Mouse (Mus musculus) embryonic fibroblast, embryonic 13.5 days (primary cell): ENCODE measurements around the gene Ddah1.

Experiments
- CTCF ChIP-seq: IDR thresholded peaks from 2 replicates; pipeline ENCODE4 v1.5.1; 2011; ENCODE audit warnings: mild to moderate bottlenecking, control low read depth, low read length, moderate library complexity, borderline replicate concordance; ENCODE audit not compliant: insufficient read depth
- POLR2A ChIP-seq: IDR thresholded peaks from 2 replicates; pipeline ENCODE4 v1.6.1; 2011; ENCODE audit warnings: low read depth, mild to moderate bottlenecking, control low read depth, low read length, moderate library complexity

DNA sequence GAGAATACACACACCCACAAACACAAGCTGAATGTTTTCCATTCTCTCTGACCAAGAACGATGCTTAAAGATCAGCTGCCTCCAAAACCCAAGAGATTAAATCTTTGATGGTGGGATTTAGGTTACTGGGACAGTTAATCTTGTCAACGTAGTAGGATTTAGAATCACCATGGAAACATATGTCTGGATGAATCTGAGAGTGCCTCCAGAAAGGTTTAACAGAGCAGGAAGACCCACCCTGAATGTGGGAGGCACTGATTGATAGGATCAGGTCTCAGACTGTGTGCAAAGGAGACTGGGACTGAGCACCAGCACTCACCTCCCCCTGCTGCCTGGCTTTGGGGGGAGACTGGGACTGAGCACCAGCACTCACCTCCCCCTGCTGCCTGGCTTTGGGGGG is 124.8 kb downstream of the Ddah1 start:
- TF ChIP-seq POLR2A: no peak
- TF ChIP-seq CTCF: no peak
